Mouse (Mus musculus) cerebellum, adult 2 months (tissue): ENCODE measurements around the gene Prim2.

Experiments used
- CTCF ChIP-seq: fragments of 200-500 bp; IDR thresholded peaks from 2 replicates; pipeline ENCODE4 v1.5.1; 2011; ENCODE audit warnings: low read depth, mild to moderate bottlenecking, control low read depth, low read length, moderate library complexity, borderline replicate concordance; ENCODE audit not compliant: insufficient read depth
- POLR2A ChIP-seq: fragments of 200-500 bp; IDR thresholded peaks from 2 replicates; pipeline ENCODE4 v1.6.1; 2011; ENCODE audit warnings: low read length, control low read depth, borderline replicate concordance; ENCODE audit not compliant: insufficient read depth

- TF ChIP-seq CTCF (no peak), POLR2A (no peak)
Measured at GRCm38 (mm10) chr1:33541708-33542107, 127.9 kb downstream of the Prim2 start.
